In the genomic region with DNA sequence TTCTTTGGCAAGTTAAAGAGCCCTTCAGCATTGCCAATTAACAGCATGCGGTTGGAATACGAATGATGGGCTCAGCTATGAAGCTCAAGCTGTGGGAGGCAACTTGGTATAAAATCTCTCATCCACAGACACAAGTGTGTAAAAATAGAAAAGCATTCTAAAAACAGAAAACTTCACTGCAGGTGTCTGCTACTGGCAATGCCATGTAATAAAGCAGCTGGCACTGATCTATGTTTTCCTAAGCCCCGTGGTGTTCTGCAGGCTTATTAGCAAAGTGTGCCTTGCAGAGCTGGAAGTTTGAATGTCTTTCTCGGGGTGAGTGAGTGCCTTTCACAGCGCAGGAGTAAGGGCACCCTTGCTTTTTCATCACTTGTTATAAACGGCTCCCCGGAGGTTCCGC, we compare ENCODE assay signal across 10 mouse cellular contexts.
DNase-seq lines count a peak whose midpoint lies in the region; ATAC-seq and TF ChIP-seq lines count a peak whose summit lies in the region.
"Had no signal": no experiment of that assay in that cellular context is flagged by ENCODE, and none has a peak within 500 bp of the region (broad histone marks: within the 10 kb centered on the region; RNA-seq: fewer than 3 reads in every experiment).

No protein-coding gene starts in this region.

- H3K4me1 ChIP-seq in hindbrain, embryonic 16.5 days (ENCODE audit: control insufficient read depth, insufficient read depth, low read depth, low read length) = no peaks in the 10 kb centered on the region
- no peaks in the 10 kb centered on the region for H3K4me1 ChIP-seq in limb, embryonic 14.5 days (ENCODE audit: control insufficient read depth, insufficient read depth, low read length)
- H3K4me1 ChIP-seq in kidney, embryonic 15.5 days = no peaks in the 10 kb centered on the region
- H3K4me1 ChIP-seq: neural tube, embryonic 12.5 days had no signal

- no peaks in the 10 kb centered on the region for H3K9me3 ChIP-seq in hindbrain, embryonic 16.5 days (ENCODE audit: control insufficient read depth, low read length)
- no peaks in the 10 kb centered on the region for H3K9me3 ChIP-seq in limb, embryonic 14.5 days (ENCODE audit: control insufficient read depth, low read length)
- H3K9me3 ChIP-seq in kidney, embryonic 15.5 days (replicated peaks) = no peaks in the 10 kb centered on the region
- H3K9me3 ChIP-seq: neural tube, embryonic 12.5 days had no signal

- H3K36me3 ChIP-seq in hindbrain, embryonic 16.5 days (ENCODE audit: control insufficient read depth, insufficient read depth, low read length) = no peaks in the 10 kb centered on the region
- H3K36me3 ChIP-seq in limb, embryonic 14.5 days (ENCODE audit: control insufficient read depth, insufficient read depth, low read length) = no peaks in the 10 kb centered on the region
- H3K36me3 ChIP-seq in kidney, embryonic 15.5 days = no peaks in the 10 kb centered on the region
- H3K36me3 ChIP-seq: neural tube, embryonic 12.5 days had no signal

- no peak overlapping the region for H3K27ac ChIP-seq in hindbrain, embryonic 16.5 days (ENCODE audit: low read depth, low read length)
- H3K27ac ChIP-seq in limb, embryonic 14.5 days (replicated peaks; ENCODE audit: low read depth, low read length) = no peak overlapping the region
- H3K27ac ChIP-seq in kidney, embryonic 15.5 days = no peak overlapping the region
- H3K27ac ChIP-seq: neural tube, embryonic 12.5 days had no signal

- intact Hi-C loops in heart, postnatal 36 days (cut with DNase I) = no loop called here

- no peak overlapping the region for H3K4me3 ChIP-seq in hindbrain, embryonic 16.5 days (ENCODE audit: low read length)
- H3K4me3 ChIP-seq in limb, embryonic 14.5 days (replicated peaks; ENCODE audit: low read length) = no peak overlapping the region
- no peak overlapping the region for H3K4me3 ChIP-seq in kidney, embryonic 15.5 days (replicated peaks)
- H3K4me3 ChIP-seq: neural tube, embryonic 12.5 days had no signal

- no peak overlapping the region for H3K9ac ChIP-seq in hindbrain, embryonic 16.5 days (ENCODE audit: low read depth, low read length)
- H3K9ac ChIP-seq in limb, embryonic 14.5 days (ENCODE audit: low read depth, low read length, severe bottlenecking) = no peak overlapping the region
- no peak overlapping the region for H3K9ac ChIP-seq in kidney, embryonic 15.5 days
- H3K9ac ChIP-seq: neural tube, embryonic 12.5 days had no signal

- no peak overlapping the region for H3K4me2 ChIP-seq in hindbrain, embryonic 16.5 days (ENCODE audit: low read length)
- H3K4me2 ChIP-seq in limb, embryonic 14.5 days (replicated peaks; ENCODE audit: low read depth, low read length, severe bottlenecking) = no peak overlapping the region
- no peak overlapping the region for H3K4me2 ChIP-seq in kidney, embryonic 15.5 days
- H3K4me2 ChIP-seq: neural tube, embryonic 12.5 days had no signal

- no peak for TF ChIP-seq CTCF in brain, embryonic 14.5 days (IDR thresholded peaks at IDR 0.05; ENCODE audit: borderline replicate concordance, extremely low read depth, insufficient read depth, insufficient read length)

- TF ChIP-seq POLR2A in brain, embryonic 14.5 days (IDR thresholded peaks at IDR 0.05; ENCODE audit: borderline replicate concordance, extremely low read depth, insufficient read depth, insufficient read length, poor library complexity, severe bottlenecking) = no peak
- no peak for TF ChIP-seq POLR2A in limb, embryonic 14.5 days (IDR thresholded peaks at IDR 0.05; ENCODE audit: borderline replicate concordance, extremely low read depth, insufficient read depth, insufficient read length)

- no peaks in the 10 kb centered on the region for H3K27me3 ChIP-seq in hindbrain, embryonic 16.5 days (replicated peaks; ENCODE audit: control insufficient read depth, insufficient read depth, low read length)
- H3K27me3 ChIP-seq in limb, embryonic 14.5 days (ENCODE audit: control insufficient read depth, insufficient read depth, low read length) = no peaks in the 10 kb centered on the region
- H3K27me3 ChIP-seq in kidney, embryonic 15.5 days = no peaks in the 10 kb centered on the region
- H3K27me3 ChIP-seq: neural tube, embryonic 12.5 days had no signal

- DNase-seq in heart, adult 18-20 months = peak; percentile 2
- DNase-seq in heart, postnatal 36 days = no peak
- peak; percentile 73 for DNase-seq in brain, embryonic 14.5 days (ENCODE audit: low read depth)
- DNase-seq in limb, embryonic 14.5 days (ENCODE audit: low spot score) = peak; percentile 42
- no peak for DNase-seq in lung, postnatal 4 days
- DNase-seq: liver; thymus, postnatal 25 days had no signal

- 52% methylated on average over 8 of the region's 8 CpGs for WGBS in hindbrain, embryonic 16.5 days
- 53% methylated on average over 8 of the region's 8 CpGs for WGBS in limb, embryonic 14.5 days
- WGBS in kidney, embryonic 15.5 days = 75% methylated on average over 8 of the region's 8 CpGs

- ATAC-seq in hindbrain, embryonic 16.5 days = peak; percentile 77
- no peak for ATAC-seq in limb, embryonic 14.5 days (ENCODE audit: low FRiP score, low read depth)
- ATAC-seq in kidney, embryonic 15.5 days (replicated peaks; ENCODE audit: low FRiP score) = no peak

Comparison
In these comparisons a context has a peak if more than half of its experiments do, and no peak if none do; other contexts are left out.
1. DNase-seq: peak in heart, adult 18-20 months (2 of 2), brain, embryonic 14.5 days (single experiment) and limb, embryonic 14.5 days (single experiment); none in heart, postnatal 36 days (0 of 2) and lung, postnatal 4 days (0 of 2).